Mouse (Mus musculus): ENCODE results near the gene Lrrc4. TPM values are rescaled to one million over a fixed set of nuclear protein-coding genes. Genes with fewer than 3 reads are reported as not detected.

Lrrc4 gene
- polyA plus RNA-seq, 1 experiment from 2014 or later: 0.35 TPM

GRCm38 (mm10) chr6:28705384-28706107 lies 126.0 kb downstream of the Lrrc4 start:
- H3K36me3 ChIP-seq (ENCODE audit: insufficient read depth, low read length): peaks cover 14% of the 10 kb centered on the region; the same call in 1 of the 2 replicates
- no peaks in the 10 kb centered on the region for H3K27me3 ChIP-seq (replicated peaks; ENCODE audit: insufficient read depth, low read length)
- 57% methylated on average over 6 of the region's 6 CpGs for WGBS
- H3K9ac ChIP-seq (replicated peaks; ENCODE audit: low read depth): no peak overlapping the region
- peaks cover 19% of the 10 kb centered on the region; the same call in 1 of the 2 replicates for H3K4me1 ChIP-seq (ENCODE audit: insufficient read depth, low read depth, low read length)
- DNase-seq (ENCODE audit: low spot score) (no peak), ATAC-seq (no peak)
- H3K4me3 ChIP-seq (ENCODE audit: low read depth, low read length): no peak overlapping the region
- H3K27ac ChIP-seq (ENCODE audit: low read length): no peak overlapping the region
- H3K9me3 ChIP-seq (ENCODE audit: low read length): no peaks in the 10 kb centered on the region
- TF ChIP-seq CTCF (IDR thresholded peaks at IDR 0.05) (no peak), EP300 (IDR thresholded peaks at IDR 0.05) (no peak)
- no peak overlapping the region for H3K4me2 ChIP-seq (replicated peaks; ENCODE audit: low read depth, low read length)

GRCm38 (mm10) chr6:28704612-28705011 lies 126.9 kb downstream of the Lrrc4 start:
- no peak for ATAC-seq
- Histone ChIP-seq H3K4me2 (replicated peaks; ENCODE audit: low read depth, low read length) (no peak overlapping the region), H3K27ac (ENCODE audit: low read length) (no peak overlapping the region), H3K9ac (replicated peaks; ENCODE audit: low read depth) (no peak overlapping the region), H3K36me3 (ENCODE audit: insufficient read depth, low read length) (peaks cover 14% of the 10 kb centered on the region; the same call in 1 of the 2 replicates), H3K9me3 (ENCODE audit: low read length) (no peaks in the 10 kb centered on the region), H3K4me3 (ENCODE audit: low read depth, low read length) (no peak overlapping the region), H3K4me1 (ENCODE audit: insufficient read depth, low read depth, low read length) (peaks cover 19% of the 10 kb centered on the region; the same call in 1 of the 2 replicates), H3K27me3 (replicated peaks; ENCODE audit: insufficient read depth, low read length) (no peaks in the 10 kb centered on the region)
- 22% methylated on average over 6 of the region's 6 CpGs for WGBS
- TF ChIP-seq EP300 (IDR thresholded peaks at IDR 0.05) (no peak), CTCF (IDR thresholded peaks at IDR 0.05) (no peak)
- DNase-seq (ENCODE audit: low spot score): no peak

GRCm38 (mm10) chr6:28697214-28697613 lies 134.3 kb downstream of the Lrrc4 start:
- WGBS: 84% methylated on average over 3 of the region's 3 CpGs
- ATAC-seq (no peak), DNase-seq (ENCODE audit: low spot score) (no peak)
- no peak overlapping the region for H3K4me2 ChIP-seq (replicated peaks; ENCODE audit: low read depth, low read length)
- no peaks in the 10 kb centered on the region for H3K36me3 ChIP-seq (ENCODE audit: insufficient read depth, low read length)
- no peak overlapping the region for H3K4me3 ChIP-seq (ENCODE audit: low read depth, low read length)
- no peaks in the 10 kb centered on the region for H3K9me3 ChIP-seq (ENCODE audit: low read length)
- no peak overlapping the region for H3K9ac ChIP-seq (replicated peaks; ENCODE audit: low read depth)
- H3K4me1 ChIP-seq (ENCODE audit: insufficient read depth, low read depth, low read length): no peaks in the 10 kb centered on the region
- no peak overlapping the region for H3K27ac ChIP-seq (ENCODE audit: low read length)
- TF ChIP-seq CTCF (IDR thresholded peaks at IDR 0.05) (no peak), EP300 (IDR thresholded peaks at IDR 0.05) (no peak)
- no peaks in the 10 kb centered on the region for H3K27me3 ChIP-seq (replicated peaks; ENCODE audit: insufficient read depth, low read length)

- Histone ChIP-seq H3K27ac (ENCODE audit: low read length) (no peak overlapping the region), H3K36me3 (ENCODE audit: insufficient read depth, low read length) (no peaks in the 10 kb centered on the region), H3K27me3 (replicated peaks; ENCODE audit: insufficient read depth, low read length) (no peaks in the 10 kb centered on the region), H3K4me2 (replicated peaks; ENCODE audit: low read depth, low read length) (no peak overlapping the region), H3K4me3 (ENCODE audit: low read depth, low read length) (no peak overlapping the region), H3K9ac (replicated peaks; ENCODE audit: low read depth) (no peak overlapping the region), H3K4me1 (ENCODE audit: insufficient read depth, low read depth, low read length) (no peaks in the 10 kb centered on the region), H3K9me3 (ENCODE audit: low read length) (no peaks in the 10 kb centered on the region)
- DNase-seq (ENCODE audit: low spot score): no peak
- TF ChIP-seq CTCF (IDR thresholded peaks at IDR 0.05): no peak
- TF ChIP-seq EP300 (IDR thresholded peaks at IDR 0.05): no peak
- no peak for ATAC-seq
These were observed 138.9 kb downstream of the Lrrc4 start for GRCm38 (mm10) chr6:28692659-28693058.

GRCm38 (mm10) chr6:28687776-28688175 lies 143.8 kb downstream of the Lrrc4 start:
- whole genome bisulfite sequencing: 78% methylated on average over 5 of the region's 5 CpGs
- no peak overlapping the region for H3K4me2 ChIP-seq (replicated peaks; ENCODE audit: low read depth, low read length)

GRCm38 (mm10) chr6:28685745-28686144 lies 145.8 kb downstream of the Lrrc4 start:
- Histone ChIP-seq H3K9ac (replicated peaks; ENCODE audit: low read depth) (no peak overlapping the region), H3K36me3 (ENCODE audit: insufficient read depth, low read length) (no peaks in the 10 kb centered on the region), H3K27me3 (replicated peaks; ENCODE audit: insufficient read depth, low read length) (no peaks in the 10 kb centered on the region), H3K4me1 (ENCODE audit: insufficient read depth, low read depth, low read length) (peaks cover 12% of the 10 kb centered on the region; the same call in 1 of the 2 replicates), H3K27ac (ENCODE audit: low read length) (no peak overlapping the region), H3K4me2 (replicated peaks; ENCODE audit: low read depth, low read length) (no peak overlapping the region), H3K4me3 (ENCODE audit: low read depth, low read length) (no peak overlapping the region), H3K9me3 (ENCODE audit: low read length) (no peaks in the 10 kb centered on the region)
- 74% methylated on average over 5 of the region's 5 CpGs for WGBS
- ATAC-seq (no peak), DNase-seq (ENCODE audit: low spot score) (no peak)
- TF ChIP-seq CTCF (IDR thresholded peaks at IDR 0.05) (no peak), EP300 (IDR thresholded peaks at IDR 0.05) (no peak)

More at GRCm38 (mm10) chr6:28687776-28688175, 143.8 kb downstream of the Lrrc4 start:
- Histone ChIP-seq H3K9ac (replicated peaks; ENCODE audit: low read depth) (no peak overlapping the region), H3K27ac (ENCODE audit: low read length) (no peak overlapping the region), H3K36me3 (ENCODE audit: insufficient read depth, low read length) (no peaks in the 10 kb centered on the region), H3K4me3 (ENCODE audit: low read depth, low read length) (no peak overlapping the region), H3K9me3 (ENCODE audit: low read length) (no peaks in the 10 kb centered on the region), H3K27me3 (replicated peaks; ENCODE audit: insufficient read depth, low read length) (no peaks in the 10 kb centered on the region), H3K4me1 (ENCODE audit: insufficient read depth, low read depth, low read length) (no peaks in the 10 kb centered on the region)
- DNase-seq (ENCODE audit: low spot score) (no peak), ATAC-seq (no peak)
- TF ChIP-seq CTCF (IDR thresholded peaks at IDR 0.05) (no peak), EP300 (IDR thresholded peaks at IDR 0.05) (no peak)
